Mouse (Mus musculus): ENCODE results near the gene Izumo1.
A peak's percentile ranks its signal among the peaks of the same experiment; 100 is the strongest.

The Izumo1 gene

GRCm38 (mm10) chr7:45618316-45618715, 3.3 kb upstream of the Izumo1 start:
- DNase-seq (ENCODE audit: low read depth, low spot score), result peak; percentile 66

- no peak for DNase-seq (ENCODE audit: low read depth, low spot score)
Observed at GRCm38 (mm10) chr7:45619592-45619991, 2.0 kb upstream of the Izumo1 start.

GRCm38 (mm10) chr7:45623507-45623906, 1.9 kb downstream of the Izumo1 start:
- DNase-seq (ENCODE audit: low read depth, low spot score), result no peak

- DNase-seq (ENCODE audit: low read depth, low spot score), result no peak
Observed at GRCm38 (mm10) chr7:45624718-45625117, 3.1 kb downstream of the Izumo1 start.

GRCm38 (mm10) chr7:45625481-45625880, 3.9 kb downstream of the Izumo1 start:
- no peak for DNase-seq (ENCODE audit: low read depth, low spot score)

GRCm38 (mm10) chr7:45626571-45627076, 5.0 kb downstream of the Izumo1 start:
- no peak for DNase-seq (ENCODE audit: low read depth, low spot score)

- no peak for DNase-seq (ENCODE audit: low read depth, low spot score)
Observed at GRCm38 (mm10) chr7:45627261-45627660, 5.7 kb downstream of the Izumo1 start, which contains the start of gene Rasip1. Gene Rasip1, plus strand, starts transcription at chr7:45627488.

GRCm38 (mm10) chr7:45628364-45629294, 7.0 kb downstream of the Izumo1 start:
- DNase-seq (ENCODE audit: low read depth, low spot score), result peak; percentile 93

GRCm38 (mm10) chr7:45630064-45630907, 8.7 kb downstream of the Izumo1 start:
- DNase-seq (ENCODE audit: low read depth, low spot score), result no peak

- DNase-seq (ENCODE audit: low read depth, low spot score), result no peak
Observed at GRCm38 (mm10) chr7:45632499-45632898, 10.9 kb downstream of the Izumo1 start.

GRCm38 (mm10) chr7:45634946-45635681, 13.5 kb downstream of the Izumo1 start:
- peak; percentile 69 for DNase-seq (ENCODE audit: low read depth, low spot score)

- DNase-seq (ENCODE audit: low read depth, low spot score), result no peak
Observed at GRCm38 (mm10) chr7:45635711-45636688, 14.4 kb downstream of the Izumo1 start.

- no peak for DNase-seq (ENCODE audit: low read depth, low spot score)
Observed at GRCm38 (mm10) chr7:45637710-45638109, 16.1 kb downstream of the Izumo1 start.

- DNase-seq (ENCODE audit: low read depth, low spot score), result no peak
Observed at GRCm38 (mm10) chr7:45638623-45639401, 17.2 kb downstream of the Izumo1 start.

- DNase-seq (ENCODE audit: low read depth, low spot score), result no peak
Observed at GRCm38 (mm10) chr7:45639561-45640027, 18.0 kb downstream of the Izumo1 start, which contains the start of gene Mamstr. Gene Mamstr, plus strand, starts transcription at chr7:45639977.

- DNase-seq (ENCODE audit: low read depth, low spot score), result no peak
Observed at GRCm38 (mm10) chr7:45640191-45640957, 18.8 kb downstream of the Izumo1 start.

- DNase-seq (ENCODE audit: low read depth, low spot score), result no peak
Observed at GRCm38 (mm10) chr7:45641391-45642040, 19.9 kb downstream of the Izumo1 start.

- DNase-seq (ENCODE audit: low read depth, low spot score), result no peak
Observed at GRCm38 (mm10) chr7:45642083-45642482, 20.5 kb downstream of the Izumo1 start.

Measured in A20 (cell line).